Mouse (Mus musculus) forebrain, embryonic 13.5 days (tissue): ENCODE measurements at regions not wholly inside any gene's neighbourhood (a gene's known extent, or its start where the extent isn't known, plus 50 kb on each side); places are given as distances from the start of the nearest gene placed in this dataset.
A peak's percentile ranks its signal among the peaks of the same experiment; 100 is the strongest.

Source experiments
- ATAC-seq: fragments of 200-750 bp; cut with Nextera tagmentation; 2 replicates; pipeline ENCODE4 v1.8.0; 2017
- H3K27ac ChIP-seq: fragments of 300-500 bp; sonication (generic); 2 replicates; pipeline ENCODE4 v1.5.1; 2015; ENCODE audit warnings: inconsistent platforms, mild to moderate bottlenecking, moderate library complexity
- H3K27me3 ChIP-seq: fragments of 300-500 bp; sonication (generic); 2 replicates; pipeline ENCODE4 v1.6.1; 2015; ENCODE audit warnings: mild to moderate bottlenecking, inconsistent platforms
- H3K36me3 ChIP-seq: fragments of 300-500 bp; sonication (generic); 2 replicates; pipeline ENCODE4 v1.6.1; 2015; ENCODE audit warnings: mild to moderate bottlenecking, inconsistent platforms; ENCODE audit not compliant: poor library complexity, severe bottlenecking
- H3K4me1 ChIP-seq: fragments of 300-500 bp; sonication (generic); 2 replicates; pipeline ENCODE4 v1.6.1; 2015; ENCODE audit warnings: inconsistent platforms
- H3K4me2 ChIP-seq: fragments of 300-500 bp; sonication (generic); 2 replicates; pipeline ENCODE4 v1.6.1; 2015; ENCODE audit warnings: inconsistent platforms, mild to moderate bottlenecking, moderate library complexity
- H3K4me3 ChIP-seq: fragments of 300-500 bp; sonication (generic); 2 replicates; pipeline ENCODE4 v1.5.1; 2015; ENCODE audit warnings: mild to moderate bottlenecking, inconsistent platforms
- H3K9ac ChIP-seq: fragments of 300-500 bp; sonication (generic); 2 replicates; pipeline ENCODE4 v1.6.1; 2015; ENCODE audit warnings: mild to moderate bottlenecking, inconsistent platforms
- H3K9me3 ChIP-seq: fragments of 300-500 bp; sonication (generic); replicated peaks from 2 replicates; pipeline ENCODE4 v1.6.1; 2016; ENCODE audit warnings: inconsistent platforms
- WGBS: fragments of 180-500 bp; shearing (Covaris S2); methylation state at CpG from one replicate; pipeline ENCODE4 v1.1.7; 2015; 5-methylcytosine and 5-hydroxymethylcytosine counted together

DNA sequence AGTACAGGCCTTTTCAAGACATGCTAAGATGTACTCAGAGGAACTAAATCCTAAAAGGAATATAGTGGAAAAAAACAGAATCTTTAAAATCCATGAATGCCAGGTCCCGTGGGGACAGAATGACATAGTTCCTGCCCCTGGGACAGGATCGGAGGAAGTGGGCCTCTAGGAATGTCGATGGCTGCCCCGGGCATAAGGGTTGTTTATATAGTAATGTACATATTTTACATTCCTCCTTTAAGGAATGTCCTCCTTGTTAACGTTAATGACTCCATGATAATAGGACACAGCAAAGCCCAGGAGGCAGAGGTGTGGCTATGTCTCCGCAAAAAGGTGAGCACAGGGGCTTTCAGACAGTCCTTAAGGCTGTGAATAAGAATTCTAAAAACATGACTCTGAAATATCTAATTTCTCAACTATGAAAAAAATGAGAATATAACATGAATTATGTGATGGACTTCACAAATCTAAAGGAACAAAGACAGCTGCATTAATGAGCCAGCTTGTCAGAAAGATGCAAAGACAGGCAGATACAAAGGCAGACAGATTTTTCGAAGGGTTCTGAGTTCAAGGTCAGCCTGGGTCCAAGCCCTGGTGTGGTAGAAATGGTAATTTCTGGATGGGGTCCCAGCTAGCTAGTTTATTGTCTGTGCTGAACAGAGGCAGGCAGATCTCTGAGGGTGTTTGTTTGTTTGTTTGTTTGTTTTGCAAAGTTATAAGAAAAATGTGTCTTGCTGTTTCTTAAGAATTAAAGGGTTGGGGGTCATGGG lies 111.3 kb upstream of the Pcgf5 start:
- Histone ChIP-seq H3K27me3 (no peaks in the 10 kb centered on the region), H3K4me1 (no peaks in the 10 kb centered on the region), H3K4me2 (no peak overlapping the region), H3K4me3 (no peak overlapping the region), H3K27ac (no peak overlapping the region), H3K9ac (no peak overlapping the region), H3K36me3 (no peaks in the 10 kb centered on the region), H3K9me3 (no peaks in the 10 kb centered on the region)
- ATAC-seq, result no peak
- 80% methylated on average over 7 of the region's 7 CpGs for WGBS

DNA sequence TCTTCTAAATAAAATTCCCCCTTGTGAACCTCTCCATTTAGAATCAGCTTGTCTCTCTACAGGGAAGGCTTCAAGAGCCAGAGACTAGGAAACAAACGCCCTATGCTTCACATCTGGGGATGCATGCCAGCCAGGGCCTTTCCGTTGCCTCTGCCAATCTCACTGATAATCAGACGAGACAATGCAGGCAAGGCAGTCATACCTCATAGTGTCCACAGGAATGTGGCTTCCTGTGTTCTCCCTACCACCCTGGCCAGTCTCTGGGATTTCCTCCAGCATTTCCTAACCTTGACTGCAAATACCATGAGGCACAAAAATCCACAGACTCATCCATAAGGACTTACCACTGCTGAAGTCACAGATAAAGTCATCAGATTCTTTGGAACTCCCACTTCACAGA lies 110.4 kb upstream of the Pcgf5 start:
- Histone ChIP-seq H3K27ac (no peak overlapping the region), H3K4me1 (no peaks in the 10 kb centered on the region), H3K9ac (no peak overlapping the region), H3K4me2 (no peak overlapping the region), H3K9me3 (no peaks in the 10 kb centered on the region), H3K4me3 (no peak overlapping the region), H3K27me3 (no peaks in the 10 kb centered on the region), H3K36me3 (no peaks in the 10 kb centered on the region)
- WGBS, result 74% methylated on average over 3 of the region's 3 CpGs
- no peak for ATAC-seq

DNA sequence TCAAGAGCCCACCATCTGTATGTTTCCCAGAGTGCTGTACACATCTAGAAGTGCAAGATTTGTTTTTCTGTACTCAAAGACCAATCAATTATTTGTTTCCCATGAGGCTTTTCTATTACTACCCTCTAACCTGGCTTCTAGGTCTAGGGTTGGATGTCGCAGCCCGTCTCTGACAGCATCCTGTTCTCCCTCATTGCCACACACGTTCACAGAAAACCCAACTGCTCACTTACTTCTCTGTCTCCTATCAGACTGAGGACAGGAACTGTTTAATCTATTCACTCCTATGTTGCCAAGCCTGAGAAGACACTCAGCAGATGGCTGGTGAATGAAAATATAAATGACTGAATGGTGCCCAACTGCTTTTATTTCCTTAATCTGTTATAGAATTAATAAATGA lies 109.6 kb upstream of the Pcgf5 start:
- no peaks in the 10 kb centered on the region for H3K9me3 ChIP-seq
- H3K27ac ChIP-seq, result no peak overlapping the region
- H3K4me2 ChIP-seq, result no peak overlapping the region
- no peak for ATAC-seq
- no peak overlapping the region for H3K9ac ChIP-seq
- no peak overlapping the region for H3K4me3 ChIP-seq
- 87% methylated on average over 3 of the region's 3 CpGs for WGBS
- no peaks in the 10 kb centered on the region for H3K36me3 ChIP-seq
- H3K27me3 ChIP-seq, result no peaks in the 10 kb centered on the region
- no peaks in the 10 kb centered on the region for H3K4me1 ChIP-seq

DNA sequence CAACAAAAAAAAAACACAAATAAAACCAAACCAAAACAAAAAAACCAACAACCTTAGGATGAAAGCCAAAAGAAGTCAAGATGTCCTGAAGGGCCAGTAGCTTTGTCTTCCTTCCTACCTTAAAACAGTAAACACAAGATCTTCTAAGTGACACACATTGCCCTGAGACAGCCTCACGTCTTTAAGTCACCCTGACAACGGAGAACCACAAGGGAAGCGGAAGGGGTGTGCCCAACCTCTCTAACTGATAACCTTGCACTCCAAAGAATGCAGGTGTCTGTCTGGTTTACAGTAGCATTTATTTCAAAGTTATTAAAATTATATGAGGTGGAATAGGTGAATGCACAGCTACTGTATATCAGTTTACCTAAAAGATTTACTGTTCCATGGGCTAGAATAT lies 105.7 kb upstream of the Pcgf5 start:
- ATAC-seq, result no peak
- Histone ChIP-seq H3K4me2 (no peak overlapping the region), H3K4me1 (no peaks in the 10 kb centered on the region), H3K9me3 (no peaks in the 10 kb centered on the region), H3K36me3 (no peaks in the 10 kb centered on the region), H3K27me3 (no peaks in the 10 kb centered on the region), H3K27ac (no peak overlapping the region), H3K9ac (no peak overlapping the region), H3K4me3 (no peak overlapping the region)
- WGBS, result 88% methylated on average over 3 of the region's 3 CpGs

DNA sequence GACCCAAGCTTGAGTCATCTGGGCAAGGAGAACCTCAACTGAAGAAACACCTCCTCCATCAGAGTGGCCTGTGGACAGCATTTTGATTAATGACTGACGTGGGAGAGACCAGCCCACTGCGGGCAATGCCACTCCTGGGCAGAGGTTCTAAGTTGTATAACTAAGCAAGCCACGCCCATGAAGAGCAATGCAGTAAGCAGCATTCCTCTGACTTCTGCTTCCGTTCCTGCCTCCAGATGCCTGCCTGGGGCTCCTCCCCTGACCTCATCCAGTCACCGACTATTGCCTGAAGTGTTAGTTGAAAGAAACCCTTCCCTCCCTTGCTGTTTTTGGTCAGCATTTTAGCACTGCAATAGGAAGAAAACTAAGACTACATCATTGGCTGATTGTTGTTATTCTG lies 105.2 kb upstream of the Pcgf5 start:
- Histone ChIP-seq H3K27me3 (no peaks in the 10 kb centered on the region), H3K4me2 (no peak overlapping the region), H3K4me3 (no peak overlapping the region), H3K9ac (no peak overlapping the region), H3K36me3 (no peaks in the 10 kb centered on the region), H3K9me3 (no peaks in the 10 kb centered on the region), H3K4me1 (no peaks in the 10 kb centered on the region), H3K27ac (no peak overlapping the region)
- WGBS, result 80% methylated on average over 5 of the region's 5 CpGs
- ATAC-seq, result no peak

DNA sequence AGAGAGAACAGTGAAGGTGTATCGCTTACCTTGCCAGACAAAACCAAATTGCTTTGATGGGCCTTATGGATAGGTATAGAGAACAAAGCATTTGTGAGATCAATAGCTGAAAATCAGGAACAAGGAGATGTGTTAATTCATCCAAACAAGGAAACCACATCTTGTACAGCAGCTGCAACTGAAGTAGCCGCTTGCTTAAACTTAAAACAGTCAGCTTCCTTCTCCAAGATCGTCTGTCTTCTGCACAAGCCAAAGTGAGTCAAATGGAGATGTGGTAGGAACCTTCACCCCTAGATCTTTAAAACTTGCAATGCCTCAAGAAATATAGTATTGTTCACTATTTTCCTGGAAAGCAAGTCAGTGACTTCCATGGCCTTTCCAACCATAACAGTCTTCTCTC lies 95.6 kb upstream of the Pcgf5 start:
- H3K4me3 ChIP-seq, result no peak overlapping the region
- H3K4me2 ChIP-seq, result no peak overlapping the region
- 97% methylated on average over 3 of the region's 3 CpGs for WGBS
- no peak overlapping the region for H3K9ac ChIP-seq
- ATAC-seq, result no peak
- H3K4me1 ChIP-seq, result no peaks in the 10 kb centered on the region
- no peaks in the 10 kb centered on the region for H3K36me3 ChIP-seq
- no peak overlapping the region for H3K27ac ChIP-seq
- no peaks in the 10 kb centered on the region for H3K9me3 ChIP-seq
- H3K27me3 ChIP-seq, result no peaks in the 10 kb centered on the region

DNA sequence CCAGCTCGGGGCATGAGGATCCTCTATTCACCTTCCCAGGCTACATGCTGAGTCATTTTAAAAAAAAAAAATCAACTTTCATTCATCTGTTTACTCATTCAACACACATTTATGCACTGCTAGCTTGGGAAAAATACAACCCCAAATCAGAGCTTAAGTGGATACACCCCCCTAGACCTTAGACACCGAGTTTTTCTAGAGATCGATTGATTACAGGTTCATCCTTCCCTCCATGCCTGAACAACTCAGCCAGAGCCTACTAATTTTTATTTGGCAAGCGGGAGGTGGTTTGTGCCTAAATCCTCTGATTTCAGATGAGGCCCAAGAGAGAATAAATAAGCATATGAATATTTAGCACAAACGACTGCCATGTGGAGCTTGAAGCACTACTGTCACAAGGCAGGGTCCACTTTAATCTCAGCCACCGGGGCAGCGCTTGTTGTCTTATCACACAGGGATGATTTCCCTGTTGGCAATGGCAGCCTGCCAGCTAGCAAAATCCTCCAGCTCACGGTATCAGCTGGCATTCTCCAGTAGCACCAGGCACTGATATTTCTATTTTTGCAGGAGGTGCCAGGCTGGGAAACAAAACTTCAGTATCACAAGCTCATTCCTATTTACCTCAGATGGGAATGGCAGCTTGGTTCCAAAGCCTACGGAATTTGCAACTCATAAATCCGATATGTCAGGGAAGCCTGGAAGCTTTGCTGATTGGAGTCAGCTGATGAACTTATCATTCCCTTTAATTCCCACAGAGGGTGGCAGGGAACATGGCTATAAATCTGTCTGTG lies 90.2 kb upstream of the Pcgf5 start:
- H3K4me3 ChIP-seq, result no peak overlapping the region
- no peaks in the 10 kb centered on the region for H3K27me3 ChIP-seq
- peaks cover 4% of the 10 kb centered on the region; the same call in 1 of the 2 replicates for H3K4me1 ChIP-seq
- H3K9me3 ChIP-seq, result no peaks in the 10 kb centered on the region
- H3K36me3 ChIP-seq, result no peaks in the 10 kb centered on the region
- ATAC-seq, result peak; percentile 63; the same call in 1 of the 2 replicates
- WGBS, result 71% methylated on average over 10 of the region's 10 CpGs
- no peak overlapping the region for H3K4me2 ChIP-seq
- H3K9ac ChIP-seq, result no peak overlapping the region
- no peak overlapping the region for H3K27ac ChIP-seq

DNA sequence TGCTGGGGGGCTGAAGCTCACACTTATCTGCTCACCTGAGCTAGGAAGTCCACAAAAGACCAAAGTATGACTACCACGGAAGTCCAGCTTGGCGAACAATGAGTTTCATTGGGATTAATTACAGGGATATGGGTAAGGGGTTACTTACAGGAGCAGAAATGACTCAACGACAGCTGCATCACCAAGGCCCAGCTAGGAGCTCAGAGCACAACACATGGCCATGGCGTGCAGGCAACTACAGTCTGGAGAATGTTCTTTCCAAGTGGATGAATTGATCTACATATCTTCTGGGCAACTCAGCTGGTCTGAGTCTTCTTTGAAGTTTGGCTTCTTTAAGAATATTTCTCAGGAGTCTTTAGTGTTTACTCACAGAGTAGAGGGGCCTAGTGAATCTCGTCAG lies 86.3 kb upstream of the Pcgf5 start:
- WGBS, result 91% methylated on average over 5 of the region's 5 CpGs
- H3K27ac ChIP-seq, result no peak overlapping the region
- no peak overlapping the region for H3K4me2 ChIP-seq
- no peaks in the 10 kb centered on the region for H3K36me3 ChIP-seq
- no peaks in the 10 kb centered on the region for H3K9me3 ChIP-seq
- no peaks in the 10 kb centered on the region for H3K27me3 ChIP-seq
- H3K4me1 ChIP-seq, result peaks cover 4% of the 10 kb centered on the region; the same call in 1 of the 2 replicates
- no peak for ATAC-seq
- no peak overlapping the region for H3K9ac ChIP-seq
- H3K4me3 ChIP-seq, result no peak overlapping the region

DNA sequence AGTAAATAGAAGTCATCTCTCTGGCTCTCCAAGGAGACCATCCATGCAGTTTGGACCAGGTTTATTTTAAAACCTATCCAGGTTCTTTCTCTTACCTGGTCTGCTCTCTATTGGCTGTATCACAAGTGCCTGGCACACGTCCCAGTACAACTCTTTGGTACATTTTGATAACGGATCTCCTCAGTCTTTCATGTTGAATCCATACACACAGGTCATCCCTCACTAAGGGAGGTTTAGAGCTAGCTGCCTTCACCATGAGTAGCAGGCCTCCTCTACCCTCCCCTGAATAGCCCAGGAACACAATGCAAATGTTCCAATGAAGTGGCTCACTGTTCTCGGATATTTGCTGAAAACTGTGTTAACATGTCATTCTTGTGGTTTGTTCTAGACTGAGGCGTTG lies 84.2 kb upstream of the Pcgf5 start:
- Histone ChIP-seq H3K4me2 (no peak overlapping the region), H3K4me1 (no peaks in the 10 kb centered on the region), H3K27ac (no peak overlapping the region), H3K36me3 (no peaks in the 10 kb centered on the region), H3K27me3 (no peaks in the 10 kb centered on the region), H3K9ac (no peak overlapping the region), H3K9me3 (no peaks in the 10 kb centered on the region), H3K4me3 (no peak overlapping the region)
- no peak for ATAC-seq
- WGBS, result 82% methylated on average over 4 of the region's 4 CpGs

DNA sequence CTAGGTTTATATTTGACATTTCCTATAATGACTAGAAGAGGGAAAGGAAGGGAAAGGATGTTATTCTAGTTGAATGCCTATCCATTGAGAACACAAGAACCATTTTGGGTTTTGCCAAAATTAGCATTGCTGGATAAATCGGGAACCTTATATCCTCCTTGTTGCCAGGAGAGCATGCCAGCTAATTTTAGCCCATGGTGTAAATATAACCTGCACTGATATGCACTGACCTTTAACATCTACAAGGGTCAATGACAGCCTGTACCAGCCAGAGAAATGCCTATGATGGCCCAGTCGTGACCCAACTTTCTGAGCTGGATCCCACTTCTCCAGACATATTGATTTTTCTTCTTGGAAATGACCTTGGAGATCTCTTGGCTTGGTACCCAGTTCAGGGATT lies 83.7 kb upstream of the Pcgf5 start:
- no peak overlapping the region for H3K4me2 ChIP-seq
- no peaks in the 10 kb centered on the region for H3K9me3 ChIP-seq
- H3K4me3 ChIP-seq, result no peak overlapping the region
- H3K9ac ChIP-seq, result no peak overlapping the region
- H3K27ac ChIP-seq, result no peak overlapping the region
- H3K27me3 ChIP-seq, result no peaks in the 10 kb centered on the region
- WGBS, result 94% methylated on average over 2 of the region's 2 CpGs
- H3K36me3 ChIP-seq, result no peaks in the 10 kb centered on the region
- ATAC-seq, result no peak
- no peaks in the 10 kb centered on the region for H3K4me1 ChIP-seq

DNA sequence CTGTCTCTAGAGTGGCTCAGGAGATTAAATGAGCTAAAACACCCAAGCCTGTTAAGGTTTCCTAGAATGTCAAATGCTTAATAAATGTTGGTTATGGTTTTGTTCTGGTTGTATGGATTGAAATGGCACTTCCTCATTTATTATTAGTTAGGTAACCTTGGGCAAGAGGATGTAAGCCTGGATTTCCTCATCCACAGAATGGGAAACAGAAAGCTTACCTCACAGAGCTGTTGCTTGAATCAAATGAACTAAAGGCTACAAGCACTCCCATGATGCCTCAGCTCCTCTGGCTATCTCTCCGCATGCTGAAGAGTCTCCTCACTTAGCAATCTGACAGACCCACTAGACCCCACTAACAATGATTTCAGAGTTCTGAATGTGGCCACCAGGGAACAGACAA lies 82.8 kb upstream of the Pcgf5 start:
- Histone ChIP-seq H3K4me1 (no peaks in the 10 kb centered on the region), H3K36me3 (no peaks in the 10 kb centered on the region), H3K9me3 (no peaks in the 10 kb centered on the region), H3K4me2 (no peak overlapping the region), H3K4me3 (no peak overlapping the region), H3K27me3 (no peaks in the 10 kb centered on the region), H3K9ac (no peak overlapping the region), H3K27ac (no peak overlapping the region)
- no peak for ATAC-seq
- 94% methylated on average over 1 of the region's 1 CpGs for WGBS

DNA sequence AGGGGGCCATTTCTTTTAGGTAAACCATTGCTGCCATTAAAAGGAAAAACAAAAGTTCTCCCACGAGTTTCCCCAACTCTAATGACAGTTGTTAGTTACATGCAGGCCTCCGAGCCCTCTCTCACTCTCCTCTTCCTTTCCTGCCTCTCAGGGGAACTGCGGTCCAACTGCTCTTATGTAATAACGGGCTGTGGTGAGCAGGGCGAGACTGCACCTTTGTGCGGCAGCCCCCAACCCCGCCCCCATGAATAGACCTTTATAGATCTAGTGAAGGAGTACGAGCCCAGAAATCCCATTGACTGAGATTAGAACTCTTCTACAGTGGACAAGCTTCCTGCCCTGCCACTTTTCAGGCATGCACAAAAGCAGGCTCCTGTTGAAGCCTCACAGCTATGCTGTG lies 81.8 kb upstream of the Pcgf5 start:
- Histone ChIP-seq H3K9ac (no peak overlapping the region), H3K4me1 (no peaks in the 10 kb centered on the region), H3K4me2 (no peak overlapping the region), H3K36me3 (no peaks in the 10 kb centered on the region), H3K27me3 (no peaks in the 10 kb centered on the region), H3K27ac (no peak overlapping the region), H3K9me3 (no peaks in the 10 kb centered on the region), H3K4me3 (no peak overlapping the region)
- no peak for ATAC-seq
- 43% methylated on average over 8 of the region's 8 CpGs for WGBS
